Mouse (Mus musculus) fat pad, adult 2 months (tissue): ENCODE results near the gene Lamtor4.

Experiments
- DNase-seq: peaks from one replicate; pipeline ENCODE4 v3.0.0-alpha.2; 2011; ENCODE audit warnings: low read depth, low spot score; ENCODE audit errors: extremely low read depth

Lamtor4 gene

GRCm38 (mm10) chr5:138291638-138292037 is 36.4 kb downstream of the Lamtor4 start:
- DNase-seq, result no peak

GRCm38 (mm10) chr5:138294158-138294557 is 38.9 kb downstream of the Lamtor4 start:
- no peak for DNase-seq

- no peak for DNase-seq
Measured at GRCm38 (mm10) chr5:138299613-138300012, 44.3 kb downstream of the Lamtor4 start.
